Mouse (Mus musculus) retina, postnatal 1 day (tissue): ENCODE data around the gene Mtrr.
A peak's percentile ranks its signal among the peaks of the same experiment; 100 is the strongest.

ENCODE experiments used
- DNase-seq: peaks from one replicate; pipeline ENCODE4 v3.0.0-alpha.2; 2012

Mtrr gene

DNA sequence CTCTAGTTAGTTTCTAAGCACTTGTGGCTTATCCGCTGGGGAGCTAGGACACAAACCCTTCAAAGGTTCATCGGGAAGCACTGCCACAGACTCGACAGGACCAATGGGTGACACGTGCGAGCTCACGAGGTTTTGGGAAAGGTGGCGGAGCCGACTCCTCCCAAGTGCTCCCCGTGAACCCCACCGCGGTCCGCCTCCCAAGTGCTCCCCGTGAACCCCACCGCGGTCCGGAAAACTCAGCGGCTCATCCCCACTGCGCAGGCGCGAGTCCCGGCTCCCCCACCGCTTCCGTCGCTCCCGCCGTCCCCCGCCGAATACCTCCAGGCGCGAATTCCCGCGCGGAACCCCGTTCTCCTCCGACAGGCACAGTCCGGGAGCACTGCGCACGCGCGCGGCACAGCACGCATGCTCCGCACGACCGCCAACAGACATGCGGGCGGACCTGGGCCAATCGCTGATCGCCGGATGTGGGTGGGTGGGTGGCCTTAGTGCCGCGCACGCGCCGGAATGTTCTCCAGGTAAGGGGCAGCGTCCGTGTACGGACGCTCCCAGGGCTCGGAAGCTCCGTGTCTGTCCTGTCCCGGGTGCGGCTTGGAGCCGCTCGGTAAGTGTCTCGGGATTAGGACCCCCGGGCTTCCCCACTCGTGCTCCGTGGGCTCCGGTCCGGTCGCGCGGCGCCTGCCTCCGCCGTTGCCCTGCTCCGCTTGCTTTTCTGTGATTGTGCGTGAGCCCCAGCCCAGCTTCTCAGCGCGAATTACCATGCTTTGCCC is at the start of gene Mtrr, which contains the start of gene Fastkd3:
Gene Mtrr (minus strand): TSS at position 403 of the 770 bp plus-strand sequence.
Gene Fastkd3 (plus strand): TSS at position 488 of the 770 bp plus-strand sequence.
- DNase-seq, result peak; percentile 98

DNA sequence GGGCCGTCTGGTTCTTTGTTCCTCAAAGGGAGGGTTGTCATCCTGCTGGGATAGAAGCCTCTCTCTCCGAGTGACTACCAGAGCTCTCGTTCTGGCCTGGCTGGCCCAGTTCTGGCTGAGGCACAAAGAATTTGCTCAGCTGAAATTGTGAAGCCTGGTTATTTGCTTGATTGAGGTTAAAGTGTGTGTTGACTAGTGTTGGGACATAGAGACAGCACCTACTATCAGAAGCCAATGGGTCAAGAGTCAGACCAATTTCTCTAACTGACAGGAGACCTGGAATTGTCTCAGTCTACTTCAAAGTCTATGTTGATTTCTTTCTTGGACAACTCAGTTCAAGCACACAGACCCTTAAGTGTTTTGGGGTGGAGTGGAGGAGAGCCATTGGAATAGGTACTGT is 45.1 kb upstream of the Mtrr start:
- DNase-seq, result no peak

DNA sequence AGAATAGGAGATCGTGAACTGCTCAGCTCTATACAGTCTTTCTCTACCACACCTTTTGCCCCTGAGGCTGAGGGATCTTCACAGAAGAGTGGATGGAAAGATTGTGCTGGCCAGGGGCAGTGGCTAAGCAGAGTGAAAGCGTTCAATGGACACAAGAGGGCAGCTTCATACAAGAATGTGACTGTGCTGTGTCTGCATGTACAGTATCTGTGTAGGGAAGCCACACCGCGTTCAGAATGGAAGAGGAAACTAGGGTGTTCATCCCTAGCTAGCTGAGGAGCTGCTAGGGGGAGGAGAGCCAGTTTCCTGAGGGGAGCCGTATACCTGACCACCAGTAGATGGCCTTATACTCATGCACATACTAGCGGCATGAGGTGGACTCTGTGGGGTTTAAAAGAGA is 40.8 kb upstream of the Mtrr start:
- DNase-seq, result peak; percentile 68

DNA sequence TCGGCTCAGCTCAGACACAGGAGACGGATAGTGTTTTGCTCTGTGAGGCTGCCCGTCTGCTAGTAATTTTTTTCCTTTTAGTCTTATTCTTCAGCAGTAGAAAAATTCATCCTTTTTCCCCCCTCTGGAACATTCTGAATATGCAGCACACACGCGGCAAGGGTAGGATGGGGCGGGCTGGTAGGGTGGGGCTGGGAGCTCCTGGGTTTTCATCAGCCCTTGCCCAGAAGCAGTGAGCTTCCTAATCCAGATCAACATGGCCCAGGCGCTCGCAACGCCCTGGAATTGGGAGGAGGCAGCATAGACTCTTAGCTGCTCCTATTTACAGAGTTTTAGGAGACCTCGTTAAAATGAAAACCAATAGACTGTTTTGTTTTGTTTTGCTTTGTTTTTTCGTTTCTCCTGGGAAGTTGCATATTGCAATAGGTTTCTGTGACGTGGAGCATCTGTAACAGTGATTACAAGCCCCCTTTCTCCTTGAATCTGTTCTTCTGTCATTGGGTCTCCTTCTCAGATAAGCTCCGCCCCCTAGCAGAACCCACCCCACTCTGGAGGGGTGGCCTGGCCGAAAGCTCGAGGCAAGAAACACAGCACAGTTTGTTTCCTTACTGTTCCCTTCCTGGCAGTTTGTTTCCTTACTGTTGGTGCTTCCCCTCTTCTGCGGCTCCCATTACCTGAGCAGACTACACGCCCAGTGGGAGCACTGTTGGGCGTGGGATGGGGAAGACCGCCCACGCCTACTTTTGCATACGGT is 25.9 kb upstream of the Mtrr start:
- peak; percentile 52 for DNase-seq

DNA sequence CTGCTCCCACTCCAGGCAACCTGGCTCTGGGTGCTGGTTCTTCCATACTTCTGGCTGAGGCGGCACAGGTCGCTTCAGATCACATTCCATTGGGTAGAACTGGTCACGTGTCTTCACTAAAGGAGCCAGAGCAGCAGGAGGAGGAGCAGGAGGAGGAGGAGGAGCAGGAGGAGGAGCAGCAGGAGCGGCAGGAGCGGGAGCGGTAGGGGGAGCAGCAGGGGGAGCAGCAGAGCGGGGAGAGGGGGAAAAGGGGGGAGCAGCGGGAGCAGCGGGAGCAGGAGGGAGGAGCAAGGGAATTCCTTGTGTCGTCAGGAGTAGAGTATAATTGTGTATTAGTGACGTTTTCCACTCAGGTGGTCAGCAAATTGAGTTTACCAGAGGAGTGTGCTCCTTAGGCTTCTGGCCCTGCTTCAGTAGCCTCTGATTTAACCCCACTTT is 23.8 kb upstream of the Mtrr start:
- DNase-seq, result peak; percentile 71

DNA sequence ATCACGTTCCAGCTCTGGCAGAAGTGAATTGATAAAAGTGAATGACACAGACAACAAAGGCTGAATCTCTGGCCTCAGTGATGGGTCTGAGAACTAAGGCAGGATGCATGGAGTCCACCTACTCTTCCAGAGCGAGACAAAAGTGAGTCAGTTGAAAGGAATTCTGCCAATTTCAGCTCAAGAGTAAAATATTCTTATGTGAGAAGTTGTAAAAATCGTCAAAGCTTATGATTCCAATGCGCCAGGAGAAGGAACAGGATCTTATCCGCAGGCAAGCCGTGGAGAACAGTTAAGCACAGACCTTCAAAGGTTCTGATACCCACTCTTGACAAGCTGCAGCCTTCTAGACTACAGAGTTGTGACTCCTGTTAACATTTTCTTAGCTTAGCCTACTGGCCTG is 21.1 kb upstream of the Mtrr start:
- no peak for DNase-seq

DNA sequence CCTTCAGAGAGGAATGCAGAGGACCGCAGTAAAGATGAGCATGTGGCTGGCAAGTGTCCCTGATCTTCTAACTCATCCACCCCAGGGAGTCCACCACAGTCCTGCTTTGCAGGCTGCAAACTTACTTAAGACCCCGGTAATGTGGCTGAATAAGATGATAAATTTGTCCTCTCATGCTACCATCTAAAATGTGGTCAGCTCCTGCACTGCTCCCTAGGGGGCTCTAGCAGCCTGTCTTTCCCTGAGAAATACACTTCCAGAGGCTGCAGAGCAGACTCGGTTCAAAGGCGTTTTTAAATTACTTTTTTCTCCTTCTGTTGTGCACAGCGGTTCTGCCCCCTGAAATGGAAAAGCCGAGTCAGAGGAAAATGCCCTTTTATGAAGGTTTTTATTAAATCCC is 19.2 kb upstream of the Mtrr start:
- DNase-seq, result peak; percentile 57

DNA sequence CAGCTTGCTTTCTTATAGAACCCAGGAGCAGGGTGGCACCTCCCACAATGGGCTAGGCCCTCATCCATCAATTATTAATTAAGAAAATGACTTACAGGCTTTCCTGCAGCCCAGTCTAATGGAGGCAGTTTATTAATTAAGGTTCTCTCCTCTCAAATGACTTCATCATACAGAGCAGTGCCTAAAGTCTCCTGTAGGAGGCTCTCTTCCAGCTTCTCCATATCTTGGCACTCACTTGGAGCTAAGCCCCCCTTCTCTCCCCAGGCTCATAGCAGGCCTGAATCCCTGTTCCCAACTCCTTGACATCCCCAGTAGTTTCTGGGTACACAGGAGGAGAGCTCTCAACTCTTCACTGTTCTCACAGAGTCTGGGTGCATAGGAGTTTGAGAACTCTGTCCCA is 17.0 kb upstream of the Mtrr start:
- DNase-seq, result no peak

DNA sequence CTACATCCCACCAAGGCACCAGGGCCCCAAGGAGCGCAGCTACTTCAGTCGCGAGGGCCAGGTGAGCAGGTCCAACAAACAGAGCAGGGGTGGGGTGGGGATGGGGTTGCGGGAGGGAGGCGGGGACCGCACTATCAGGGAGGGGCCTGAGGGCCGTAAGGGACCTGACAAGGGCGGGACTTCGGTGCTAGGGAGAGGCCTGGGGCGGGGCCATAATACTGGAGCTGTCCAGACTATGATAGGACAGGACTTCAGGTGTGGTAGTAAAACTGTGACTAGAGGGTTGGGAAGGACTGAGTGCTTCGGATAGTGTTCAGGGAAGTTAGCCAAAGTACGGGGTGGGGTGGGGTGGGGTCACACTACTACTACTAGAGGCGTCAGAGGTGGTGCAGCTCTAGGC is 15.7 kb upstream of the Mtrr start:
- no peak for DNase-seq

DNA sequence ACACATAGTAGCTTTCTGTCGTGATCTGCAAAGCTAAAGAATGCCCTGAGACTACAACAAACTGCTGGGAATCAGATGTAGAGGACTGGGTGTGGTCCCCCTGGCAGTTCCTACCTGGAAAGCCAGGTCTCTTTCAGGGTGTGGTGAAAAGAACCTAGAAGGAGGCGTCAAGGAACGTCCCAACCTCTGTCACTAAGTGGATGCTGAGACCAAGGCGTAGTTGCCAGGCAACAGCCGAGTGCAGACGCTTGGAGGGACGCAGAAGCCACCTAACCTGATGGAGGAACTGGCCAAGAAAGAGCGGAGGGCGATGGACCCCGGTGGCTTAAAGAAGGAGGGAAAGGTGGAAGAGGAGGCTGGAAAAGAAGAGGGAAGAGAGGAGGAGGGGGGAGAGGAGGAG is 15.2 kb upstream of the Mtrr start, which contains the start of gene 1700001L19Rik:
Gene 1700001L19Rik (plus strand): TSS at position 223 of the 400 bp plus-strand sequence.
- DNase-seq, result no peak

DNA sequence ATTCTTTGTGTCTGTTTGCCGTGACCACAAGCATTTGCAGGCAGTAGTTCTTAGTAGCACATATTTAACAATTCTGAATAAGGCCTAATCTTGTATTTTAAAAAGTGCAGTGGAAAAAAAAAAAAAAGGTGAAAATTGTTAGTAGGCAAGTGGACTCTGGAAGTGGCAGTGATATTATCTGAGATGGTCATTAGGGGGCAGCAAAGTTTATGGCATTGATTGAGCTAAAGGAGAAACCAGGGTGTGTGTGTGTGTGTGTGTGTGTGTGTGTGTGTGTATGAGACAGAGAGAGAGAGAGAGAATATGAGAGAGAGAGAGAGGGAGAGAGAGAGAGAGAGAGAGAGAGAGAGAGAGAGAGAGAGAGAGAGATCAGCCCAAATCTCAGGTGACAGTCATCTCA is 11.8 kb upstream of the Mtrr start:
- peak; percentile 71 for DNase-seq

DNA sequence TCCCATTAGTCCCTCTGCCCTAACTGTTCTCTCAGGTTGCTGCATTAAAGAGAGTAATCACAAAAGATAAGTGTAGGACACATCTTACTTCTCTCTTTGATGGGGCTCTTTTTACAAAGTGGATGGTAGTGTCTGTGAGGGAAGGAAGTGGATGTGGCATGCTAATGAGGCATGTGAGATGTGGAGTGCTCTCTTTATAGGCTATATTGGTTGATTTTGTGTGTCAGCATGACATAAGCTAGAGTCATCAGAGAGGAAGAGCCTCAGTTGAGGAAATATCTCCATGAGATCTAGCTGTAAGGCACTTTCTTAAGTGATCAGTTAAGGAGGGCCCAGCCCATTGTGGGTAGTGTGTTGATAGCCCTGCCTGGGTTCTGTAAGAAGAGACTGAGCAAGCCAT is 6.4 kb upstream of the Mtrr start:
- no peak for DNase-seq

DNA sequence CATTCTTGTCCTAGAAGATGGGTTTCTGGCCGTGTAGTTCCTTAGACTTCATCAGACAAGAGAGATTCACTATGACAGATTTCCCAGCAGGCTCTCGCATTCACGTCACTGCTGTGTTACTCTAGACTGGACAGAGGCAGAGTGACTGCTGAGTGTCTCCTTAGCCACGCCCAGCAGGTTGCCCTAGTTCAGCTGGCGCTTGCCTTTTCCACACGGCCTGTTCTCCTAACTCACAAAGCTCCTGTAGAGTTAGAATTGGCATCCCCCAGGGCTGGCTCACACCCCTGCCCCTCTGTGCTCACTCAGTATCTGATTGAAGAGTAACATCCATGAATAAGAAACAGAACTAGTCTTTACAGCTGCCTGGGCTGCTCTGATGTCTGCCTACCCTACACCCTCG is 3.5 kb upstream of the Mtrr start:
- no peak for DNase-seq

DNA sequence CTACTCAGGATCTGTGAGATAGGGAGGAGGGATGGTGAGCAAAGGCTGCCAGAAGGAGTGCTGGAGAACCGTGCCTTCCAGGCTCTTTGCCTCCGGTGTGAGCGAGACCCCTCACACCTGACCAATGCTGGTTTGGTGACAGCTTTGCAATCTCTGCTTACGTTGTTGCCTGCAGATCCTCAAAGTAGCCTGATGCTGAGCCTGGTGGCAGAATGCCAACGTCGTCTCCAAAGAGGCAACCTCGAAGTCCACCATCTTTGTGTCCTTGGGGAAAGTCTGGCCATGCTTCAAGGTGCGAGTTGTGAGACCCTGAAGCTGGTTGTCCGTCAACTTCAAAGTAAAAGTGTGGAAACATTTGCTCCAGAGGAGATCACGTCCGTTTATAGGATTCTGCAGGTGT is 2.0 kb upstream of the Mtrr start:
- DNase-seq, result no peak

DNA sequence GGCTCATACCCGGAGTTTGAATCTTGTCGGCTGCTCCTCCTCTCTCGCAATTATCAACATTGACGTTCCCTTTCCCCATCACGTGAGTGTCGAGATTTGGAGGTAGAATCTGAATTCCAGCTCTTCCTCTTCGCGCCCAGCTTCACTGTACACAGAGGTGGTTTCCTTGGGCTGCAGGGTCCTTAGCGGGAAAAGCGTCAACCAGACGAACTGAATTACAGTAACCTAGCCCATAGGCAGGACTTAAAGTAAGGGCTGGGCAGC is 500 bp upstream of the Mtrr start:
- no peak for DNase-seq

DNA sequence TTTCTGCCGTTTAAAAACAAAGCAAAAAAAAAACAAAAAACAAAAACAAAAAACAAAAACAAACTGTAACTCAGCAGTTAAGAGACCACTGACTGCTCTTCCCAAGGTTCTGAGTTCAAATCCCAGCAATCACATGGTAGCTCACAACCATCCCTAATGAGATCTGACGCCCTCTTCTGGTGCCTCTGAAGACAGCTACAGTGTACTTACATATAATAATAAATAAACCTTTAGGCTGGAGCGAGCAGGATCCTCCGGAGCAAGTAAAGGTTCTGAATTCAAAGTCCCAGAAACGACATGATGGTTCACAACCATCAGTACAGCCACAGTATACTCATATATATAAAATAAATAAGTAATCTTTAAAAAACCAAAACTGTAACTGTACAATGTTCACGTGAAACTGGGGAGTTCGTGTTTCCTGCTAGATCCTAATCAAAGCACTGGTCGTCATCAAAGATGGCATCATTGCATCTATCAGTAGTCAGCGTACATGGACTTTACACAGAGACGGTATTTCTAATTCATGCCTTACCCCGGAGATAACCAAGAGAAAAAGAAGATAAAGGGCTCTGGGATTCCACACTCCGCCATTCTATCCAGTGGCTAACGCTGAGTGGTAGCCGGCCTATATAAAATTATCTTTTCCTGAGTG is 736 bp downstream of the Mtrr start:
- no peak for DNase-seq

DNA sequence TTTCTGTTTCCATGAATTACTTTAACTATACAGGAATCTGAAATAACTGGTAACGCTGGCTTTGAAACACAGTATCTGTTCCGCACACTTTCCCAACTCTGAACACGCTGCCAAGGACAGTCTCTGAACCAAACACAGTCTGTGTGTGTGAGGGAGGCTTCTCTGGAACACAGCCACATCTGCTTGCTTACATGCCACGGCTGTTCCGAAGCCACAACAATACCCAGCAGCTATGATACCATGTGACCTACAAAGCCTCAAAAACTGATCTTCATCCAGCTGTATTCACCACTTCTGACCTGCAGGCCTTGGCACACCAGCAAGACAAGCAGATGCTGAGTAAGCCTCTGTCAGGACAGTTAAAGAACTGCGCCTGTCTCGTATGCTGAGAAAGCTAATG is 4.0 kb downstream of the Mtrr start:
- DNase-seq, result no peak

DNA sequence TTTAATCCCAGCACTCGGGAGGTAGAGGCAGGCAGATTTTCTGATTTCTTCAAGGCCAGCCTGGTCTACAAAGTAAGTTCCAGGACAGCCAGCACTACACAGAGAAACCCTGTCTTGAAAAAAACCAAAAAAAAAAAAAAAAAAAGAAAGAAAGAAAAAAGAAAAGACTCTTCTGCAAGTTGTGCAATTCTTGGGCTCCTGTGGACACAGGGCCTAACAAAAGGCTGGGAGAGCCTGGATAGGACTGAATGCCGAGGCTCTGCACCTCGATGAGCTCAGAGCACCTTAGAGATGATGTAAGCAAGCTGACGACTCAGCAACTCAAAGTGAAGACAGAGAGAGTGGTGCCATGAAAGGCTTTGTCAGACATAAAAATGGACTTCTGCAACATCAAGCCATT is 7.6 kb downstream of the Mtrr start:
- DNase-seq, result no peak

DNA sequence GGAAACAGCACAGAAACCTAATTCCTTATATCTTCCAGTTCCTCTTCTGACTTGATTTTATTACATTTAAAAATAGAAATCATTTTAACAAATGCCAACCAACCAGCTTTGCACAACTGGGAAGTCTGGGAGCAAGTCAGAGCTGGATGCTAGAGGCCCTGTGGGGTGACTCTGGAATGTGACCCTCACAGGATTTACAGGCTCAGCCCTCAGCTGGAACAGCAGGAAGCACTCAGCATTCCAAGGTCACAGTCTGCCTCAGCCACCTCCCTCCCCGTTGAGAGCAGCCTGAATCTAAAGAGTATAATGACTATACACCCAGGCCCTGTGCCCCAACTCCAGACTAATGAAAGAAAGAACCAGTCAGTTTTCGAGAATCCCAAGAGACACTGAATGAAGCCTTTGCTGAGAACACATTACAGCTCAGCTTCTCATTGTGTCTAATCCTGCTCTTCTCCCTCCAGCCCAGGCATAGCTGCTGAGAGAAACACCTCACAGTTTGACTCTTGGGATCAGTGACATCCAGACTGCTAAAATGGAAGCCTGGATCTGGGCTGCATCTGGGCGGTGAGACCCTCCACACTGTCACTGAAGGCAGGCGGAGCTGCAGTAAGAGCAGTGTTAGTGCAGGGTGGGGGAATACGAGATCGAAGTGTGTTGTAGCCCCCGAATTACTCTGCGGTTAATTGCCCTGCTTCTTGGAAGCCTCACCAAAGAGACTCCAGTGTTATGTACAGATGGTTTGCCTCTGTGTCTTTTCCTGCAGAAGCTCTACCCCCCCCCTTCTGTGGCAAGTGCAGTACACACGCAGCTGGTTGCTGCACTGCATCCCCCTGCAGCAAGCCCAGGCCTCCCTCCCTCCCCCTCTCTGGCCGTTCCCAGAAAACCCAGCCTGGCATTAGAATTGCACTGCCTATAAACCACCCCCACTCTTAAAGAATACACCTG is 8.7 kb downstream of the Mtrr start:
- no peak for DNase-seq

DNA sequence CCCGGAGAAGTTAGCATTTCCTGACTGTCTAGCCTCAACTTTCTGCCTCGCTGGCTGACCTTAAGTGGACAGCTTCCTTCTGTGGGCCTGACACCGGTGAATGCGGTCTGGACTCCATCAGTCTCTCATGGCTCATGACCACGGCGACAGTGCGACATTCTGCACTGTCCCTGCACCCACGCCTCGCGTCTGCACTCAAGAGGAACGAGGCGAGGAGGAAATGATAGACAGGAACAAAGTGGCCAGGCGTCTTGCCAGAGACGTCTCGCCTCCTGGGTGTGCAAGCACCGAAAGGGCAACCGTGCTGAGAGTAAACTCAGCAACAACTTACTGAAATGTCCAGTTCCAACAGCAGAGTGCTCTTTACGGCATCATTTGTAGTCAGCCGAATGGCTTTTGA is 9.7 kb downstream of the Mtrr start:
- no peak for DNase-seq

DNA sequence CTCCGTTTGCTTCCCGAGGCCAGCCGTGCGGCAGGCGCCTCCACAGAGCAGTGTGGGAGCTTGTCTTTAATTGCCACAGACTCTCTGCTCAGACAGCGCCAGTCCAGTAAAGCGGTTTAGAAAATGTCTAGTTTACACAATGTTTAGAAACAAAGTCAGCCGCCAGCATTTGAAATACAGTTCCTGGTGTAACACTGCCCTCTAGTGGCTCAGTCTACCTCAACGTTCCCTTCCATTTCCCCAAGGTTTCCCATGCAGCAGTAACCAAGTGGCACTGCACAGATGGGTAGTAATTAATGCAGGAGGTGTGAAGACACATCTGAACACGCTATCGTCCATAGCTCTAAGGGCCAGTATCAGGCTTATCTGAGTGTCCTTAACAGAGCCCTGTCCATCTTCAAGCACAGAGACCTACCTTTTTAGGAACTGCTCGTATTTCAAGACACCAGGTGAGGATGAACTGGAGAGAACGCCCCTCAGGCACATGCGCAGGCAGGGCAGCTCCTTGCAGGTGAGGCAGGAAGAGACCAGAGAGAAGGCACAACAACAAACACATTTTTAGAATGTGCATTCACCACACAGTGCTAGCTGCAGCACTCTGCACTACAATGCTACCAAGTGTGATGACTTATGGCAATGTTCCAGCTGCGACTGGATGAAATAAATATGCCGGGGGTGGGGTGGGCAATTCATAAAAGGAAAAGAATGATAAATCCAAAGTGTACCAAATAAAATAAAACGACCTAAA is 12.2 kb downstream of the Mtrr start:
- peak; percentile 76 for DNase-seq

DNA sequence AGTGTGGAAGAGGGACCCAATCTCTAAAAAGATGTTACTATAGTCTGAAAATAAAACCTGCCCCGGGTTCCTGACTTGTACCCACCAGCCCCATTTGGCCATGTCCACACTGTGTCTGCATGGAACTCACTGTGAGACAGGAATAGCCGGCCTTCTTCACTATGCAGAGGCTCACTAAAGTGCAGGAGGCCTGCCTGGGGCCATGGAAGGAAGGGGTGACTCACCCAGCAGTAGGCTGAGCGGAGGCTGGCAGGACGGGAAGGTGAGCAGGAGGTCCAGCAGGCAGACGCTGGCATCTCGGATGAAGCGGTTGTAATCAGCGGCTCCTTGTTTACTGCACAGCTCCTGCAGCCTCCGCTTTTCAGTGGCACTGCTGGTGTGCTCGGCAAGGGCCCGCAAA is 13.4 kb downstream of the Mtrr start:
- DNase-seq, result no peak
